Mouse (Mus musculus): ENCODE data around the gene Gadd45g. TPM values are rescaled to one million over a fixed set of nuclear protein-coding genes. Genes with fewer than 3 reads are reported as not detected.

Gadd45g gene
- total RNA-seq, 1 experiment: 57.8 TPM

DNA sequence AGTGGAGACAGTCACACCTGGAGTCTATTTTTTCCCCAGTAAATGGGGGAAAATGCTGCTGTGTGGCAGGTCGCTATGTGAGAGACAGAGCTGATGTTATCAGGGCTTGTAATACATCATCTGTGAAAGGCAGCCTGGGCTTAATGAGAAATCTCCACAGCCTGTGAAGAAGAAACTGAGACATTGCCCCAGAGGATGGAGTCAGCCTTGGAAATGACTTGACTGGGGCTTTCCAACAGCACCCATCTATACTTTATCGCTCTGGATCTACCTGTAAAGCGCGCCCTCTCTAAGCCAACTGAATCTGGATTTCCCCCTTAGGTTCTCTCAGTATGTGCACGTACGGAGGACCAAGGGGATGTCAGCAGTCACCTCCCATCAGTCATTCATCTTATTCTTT is 31.8 kb upstream of the Gadd45g start:
- in situ Hi-C loops (cut with MboI; ENCODE audit: low sequenced_read_pairs in 2 of 2, unreplicated experiment in 2 of 2): no loop called here
- Histone ChIP-seq H3K36me3 (ENCODE audit: control insufficient read depth, insufficient read depth, low read length, poor library complexity, severe bottlenecking) (no peaks in the 10 kb centered on the region), H3K4me1 (ENCODE audit: control insufficient read depth in 2 of 2, insufficient read depth in 2 of 2, low read length in 2 of 2, poor library complexity in 1 of 2) (no peaks in the 10 kb centered on the region), H3K9ac (ENCODE audit: insufficient read depth, low read depth, low read length, poor library complexity, severe bottlenecking) (no peak overlapping the region), H3K27ac (ENCODE audit: insufficient read depth, low read depth, low read length, poor library complexity, severe bottlenecking) (no peak overlapping the region), H3K4me3 (ENCODE audit: insufficient read depth in 1 of 2, low read depth in 1 of 2, low read length in 2 of 2, poor library complexity in 1 of 2, severe bottlenecking in 1 of 2) (no peak overlapping the region), H3K9me3 (ENCODE audit: control insufficient read depth, insufficient read depth, low read depth, low read length) (no peaks in the 10 kb centered on the region)
- DNase-seq (ENCODE audit: low read depth, low spot score): no peak
- TF ChIP-seq HCFC1 (IDR thresholded peaks at IDR 0.05; ENCODE audit: borderline replicate concordance, insufficient read depth, low read length): no peak

DNA sequence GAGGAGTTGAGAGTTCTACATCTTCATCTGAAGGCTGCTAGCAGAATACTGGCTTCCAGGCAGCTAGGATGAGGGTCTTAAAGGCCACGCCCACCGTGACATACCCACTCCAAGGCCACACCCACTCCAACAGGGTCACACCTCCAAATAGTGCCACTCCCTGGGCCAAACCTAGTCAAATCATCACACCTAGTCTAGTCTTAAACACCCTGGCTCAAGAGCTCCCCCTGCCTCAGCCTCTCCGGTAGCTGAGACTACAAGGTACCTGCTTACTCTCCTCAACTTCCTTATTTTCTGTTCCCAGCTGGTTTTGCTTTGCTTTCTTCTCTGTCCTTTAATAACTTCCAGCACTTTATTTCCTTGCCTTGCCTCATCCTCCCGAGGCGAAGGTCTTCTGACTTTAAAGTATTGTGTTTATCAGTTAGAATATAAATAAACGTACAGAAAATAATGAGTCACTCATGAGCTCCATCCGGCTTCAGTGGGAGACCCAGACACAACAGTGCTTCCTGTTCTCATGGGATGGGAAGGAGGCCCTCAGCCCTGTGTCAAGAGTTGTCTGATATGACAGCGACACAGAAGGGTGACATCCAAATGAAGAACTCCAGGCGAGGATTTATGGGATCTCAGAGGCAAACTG is 30.5 kb upstream of the Gadd45g start:
- no peak overlapping the region for H3K27ac ChIP-seq (ENCODE audit: insufficient read depth, low read depth, low read length, poor library complexity, severe bottlenecking)
- in situ Hi-C loops (cut with MboI; ENCODE audit: low sequenced_read_pairs in 2 of 2, unreplicated experiment in 2 of 2): no loop called here

DNA sequence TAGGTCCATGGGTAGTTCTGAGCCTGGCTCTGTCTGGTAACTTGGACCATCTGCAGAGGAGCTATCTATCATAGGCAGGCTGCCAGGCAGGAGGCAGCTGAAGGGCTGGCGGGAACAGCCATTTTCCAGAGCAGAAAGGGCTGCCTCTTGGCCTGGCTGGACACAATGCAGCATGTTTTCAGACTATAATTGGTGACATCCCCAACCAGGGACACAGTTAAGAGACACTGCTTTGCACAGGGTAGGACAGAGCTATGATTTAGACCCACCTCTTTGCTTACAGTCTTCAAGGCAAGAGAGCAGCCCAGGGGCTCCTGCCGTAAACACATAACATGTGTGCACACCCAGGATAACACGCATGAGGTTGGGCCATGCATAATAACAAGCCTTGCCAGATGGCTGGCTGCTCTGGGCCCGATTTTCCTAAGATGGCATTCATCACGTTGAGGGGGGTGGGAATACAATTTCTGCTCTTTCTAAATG is 29.9 kb upstream of the Gadd45g start:
- Histone ChIP-seq H3K9ac (ENCODE audit: insufficient read depth, low read depth, low read length, poor library complexity, severe bottlenecking) (no peak overlapping the region), H3K9me3 (ENCODE audit: control insufficient read depth, insufficient read depth, low read depth, low read length) (no peaks in the 10 kb centered on the region), H3K4me1 (ENCODE audit: control insufficient read depth in 2 of 2, insufficient read depth in 2 of 2, low read length in 2 of 2, poor library complexity in 1 of 2) (no peaks in the 10 kb centered on the region), H3K36me3 (ENCODE audit: control insufficient read depth, insufficient read depth, low read length, poor library complexity, severe bottlenecking) (no peaks in the 10 kb centered on the region), H3K4me3 (ENCODE audit: insufficient read depth in 1 of 2, low read depth in 1 of 2, low read length in 2 of 2, poor library complexity in 1 of 2, severe bottlenecking in 1 of 2) (no peak overlapping the region), H3K27ac (ENCODE audit: insufficient read depth, low read depth, low read length, poor library complexity, severe bottlenecking) (no peak overlapping the region)
- no peak for DNase-seq (ENCODE audit: low read depth, low spot score)
- TF ChIP-seq MAFK (IDR thresholded peaks at IDR 0.05; ENCODE audit: insufficient read depth, low read depth, low read length) (no peak), ZNF384 (IDR thresholded peaks at IDR 0.05; ENCODE audit: low read depth, low read length) (no peak), HCFC1 (IDR thresholded peaks at IDR 0.05; ENCODE audit: borderline replicate concordance, insufficient read depth, low read length) (no peak), CHD2 (IDR thresholded peaks at IDR 0.05; ENCODE audit: low read depth, low read length) (no peak), ZC3H11A (IDR thresholded peaks at IDR 0.05; ENCODE audit: borderline replicate concordance, low read depth, low read length) (no peak)
- in situ Hi-C loops (cut with MboI; ENCODE audit: low sequenced_read_pairs in 2 of 2, unreplicated experiment in 2 of 2): no loop called here

More for the DNA sequence above, 30.5 kb upstream of the Gadd45g start:
- TF ChIP-seq ZC3H11A (IDR thresholded peaks at IDR 0.05; ENCODE audit: borderline replicate concordance, low read depth, low read length): no peak
- no peak for TF ChIP-seq ZNF384 (IDR thresholded peaks at IDR 0.05; ENCODE audit: low read depth, low read length)
- no peak for TF ChIP-seq HCFC1 (IDR thresholded peaks at IDR 0.05; ENCODE audit: borderline replicate concordance, insufficient read depth, low read length)
- TF ChIP-seq MAFK (IDR thresholded peaks at IDR 0.05; ENCODE audit: insufficient read depth, low read depth, low read length): no peak
- TF ChIP-seq CHD2 (IDR thresholded peaks at IDR 0.05; ENCODE audit: low read depth, low read length): no peak
- no peaks in the 10 kb centered on the region for H3K36me3 ChIP-seq (ENCODE audit: control insufficient read depth, insufficient read depth, low read length, poor library complexity, severe bottlenecking)
- H3K9me3 ChIP-seq (ENCODE audit: control insufficient read depth, insufficient read depth, low read depth, low read length): no peaks in the 10 kb centered on the region
- H3K4me1 ChIP-seq (ENCODE audit: control insufficient read depth in 2 of 2, insufficient read depth in 2 of 2, low read length in 2 of 2, poor library complexity in 1 of 2): no peaks in the 10 kb centered on the region
- no peak overlapping the region for H3K4me3 ChIP-seq (ENCODE audit: insufficient read depth in 1 of 2, low read depth in 1 of 2, low read length in 2 of 2, poor library complexity in 1 of 2, severe bottlenecking in 1 of 2)
- no peak overlapping the region for H3K9ac ChIP-seq (ENCODE audit: insufficient read depth, low read depth, low read length, poor library complexity, severe bottlenecking)
- no peak for DNase-seq (ENCODE audit: low read depth, low spot score)

DNA sequence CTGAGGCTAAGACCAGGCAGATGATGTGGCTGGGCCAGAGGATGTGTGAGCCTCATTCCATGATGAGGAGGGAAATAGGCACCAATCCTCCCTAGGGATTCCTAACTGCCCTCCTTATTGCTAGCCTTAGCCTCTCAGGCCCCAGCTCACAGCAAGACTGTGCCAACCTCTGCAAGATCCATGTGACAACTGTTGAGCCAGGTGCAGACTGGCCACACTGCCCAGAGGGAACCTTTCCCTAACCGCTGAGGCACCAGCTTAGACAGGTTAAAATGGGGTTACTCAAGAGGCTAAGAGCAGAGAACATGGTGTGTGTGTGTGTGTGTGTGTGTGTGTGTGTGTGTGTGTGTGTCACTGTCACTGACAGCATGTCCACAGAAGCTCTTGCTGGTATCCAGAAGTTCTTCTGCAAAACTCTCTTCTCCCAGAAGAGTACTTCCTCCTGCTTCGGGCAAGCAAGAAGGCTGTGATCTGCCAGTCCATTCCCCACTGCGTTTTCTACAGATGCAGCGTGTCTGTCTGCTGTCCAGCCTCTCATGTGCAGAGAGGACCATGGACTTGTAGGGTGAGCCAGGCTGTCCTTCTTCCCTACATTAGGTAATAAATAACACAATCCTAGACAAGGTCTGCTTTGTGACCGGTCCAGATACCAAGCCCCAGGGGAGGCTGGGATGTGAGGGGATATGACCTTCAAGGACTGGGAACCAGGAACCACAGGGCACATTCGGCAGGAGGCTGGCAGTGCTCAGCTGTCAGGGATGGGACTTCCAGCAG is 28.1 kb upstream of the Gadd45g start:
- Histone ChIP-seq H3K9ac (ENCODE audit: insufficient read depth, low read depth, low read length, poor library complexity, severe bottlenecking) (no peak overlapping the region), H3K36me3 (ENCODE audit: control insufficient read depth, insufficient read depth, low read length, poor library complexity, severe bottlenecking) (no peaks in the 10 kb centered on the region), H3K4me3 (ENCODE audit: insufficient read depth in 1 of 2, low read depth in 1 of 2, low read length in 2 of 2, poor library complexity in 1 of 2, severe bottlenecking in 1 of 2) (no peak overlapping the region), H3K4me1 (ENCODE audit: control insufficient read depth in 2 of 2, insufficient read depth in 2 of 2, low read length in 2 of 2, poor library complexity in 1 of 2) (no peaks in the 10 kb centered on the region), H3K9me3 (ENCODE audit: control insufficient read depth, insufficient read depth, low read depth, low read length) (no peaks in the 10 kb centered on the region), H3K27ac (ENCODE audit: insufficient read depth, low read depth, low read length, poor library complexity, severe bottlenecking) (no peak overlapping the region; the same call in 1 of the 2 replicates)
- TF ChIP-seq HCFC1 (IDR thresholded peaks at IDR 0.05; ENCODE audit: borderline replicate concordance, insufficient read depth, low read length) (no peak), CHD2 (IDR thresholded peaks at IDR 0.05; ENCODE audit: low read depth, low read length) (no peak), ZNF384 (IDR thresholded peaks at IDR 0.05; ENCODE audit: low read depth, low read length) (no peak), ZC3H11A (IDR thresholded peaks at IDR 0.05; ENCODE audit: borderline replicate concordance, low read depth, low read length) (no peak), MAFK (IDR thresholded peaks at IDR 0.05; ENCODE audit: insufficient read depth, low read depth, low read length) (no peak)
- no peak for DNase-seq (ENCODE audit: low read depth, low spot score)
- in situ Hi-C loops (cut with MboI; ENCODE audit: low sequenced_read_pairs in 2 of 2, unreplicated experiment in 2 of 2): no loop called here
